Mouse (Mus musculus): ENCODE data around the gene Slc22a13.
A peak's percentile ranks its signal among the peaks of the same experiment; 100 is the strongest.

Gene Slc22a13

DNA sequence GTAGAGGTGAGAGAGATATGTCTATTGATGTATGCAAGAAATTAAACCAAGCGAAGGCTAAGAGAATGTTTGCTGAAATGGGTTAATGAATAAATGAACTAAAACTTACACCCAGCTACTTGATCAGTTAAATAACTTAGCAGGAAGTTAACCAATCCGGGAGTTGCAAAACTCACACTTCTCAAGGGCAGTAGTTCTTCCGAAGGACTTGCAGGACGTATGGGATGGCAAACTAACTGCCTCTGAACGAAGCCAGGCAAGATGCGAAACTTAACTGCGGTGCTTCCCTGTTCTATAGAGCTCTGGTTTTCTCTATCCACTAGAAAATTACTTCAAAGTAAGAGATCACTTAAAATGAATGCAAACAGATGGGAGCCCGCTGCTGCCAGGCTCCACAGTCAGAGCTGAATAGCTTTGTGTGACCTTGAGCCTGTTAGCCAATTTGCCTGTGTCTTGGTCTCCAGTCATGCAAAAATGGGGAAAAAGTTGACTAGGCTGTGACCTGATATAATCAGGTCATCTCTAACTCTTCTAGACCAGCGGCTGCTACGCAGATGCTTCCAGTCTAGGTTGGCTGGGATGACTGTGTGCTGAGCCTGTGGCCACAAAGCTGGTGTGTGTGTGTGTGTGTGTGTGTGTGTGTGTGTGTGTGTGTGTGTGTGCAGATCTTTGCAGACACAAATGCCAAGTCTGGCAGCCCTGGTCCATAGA, 9.6 kb downstream of the Slc22a13 start:
- no peak for DNase-seq

DNA sequence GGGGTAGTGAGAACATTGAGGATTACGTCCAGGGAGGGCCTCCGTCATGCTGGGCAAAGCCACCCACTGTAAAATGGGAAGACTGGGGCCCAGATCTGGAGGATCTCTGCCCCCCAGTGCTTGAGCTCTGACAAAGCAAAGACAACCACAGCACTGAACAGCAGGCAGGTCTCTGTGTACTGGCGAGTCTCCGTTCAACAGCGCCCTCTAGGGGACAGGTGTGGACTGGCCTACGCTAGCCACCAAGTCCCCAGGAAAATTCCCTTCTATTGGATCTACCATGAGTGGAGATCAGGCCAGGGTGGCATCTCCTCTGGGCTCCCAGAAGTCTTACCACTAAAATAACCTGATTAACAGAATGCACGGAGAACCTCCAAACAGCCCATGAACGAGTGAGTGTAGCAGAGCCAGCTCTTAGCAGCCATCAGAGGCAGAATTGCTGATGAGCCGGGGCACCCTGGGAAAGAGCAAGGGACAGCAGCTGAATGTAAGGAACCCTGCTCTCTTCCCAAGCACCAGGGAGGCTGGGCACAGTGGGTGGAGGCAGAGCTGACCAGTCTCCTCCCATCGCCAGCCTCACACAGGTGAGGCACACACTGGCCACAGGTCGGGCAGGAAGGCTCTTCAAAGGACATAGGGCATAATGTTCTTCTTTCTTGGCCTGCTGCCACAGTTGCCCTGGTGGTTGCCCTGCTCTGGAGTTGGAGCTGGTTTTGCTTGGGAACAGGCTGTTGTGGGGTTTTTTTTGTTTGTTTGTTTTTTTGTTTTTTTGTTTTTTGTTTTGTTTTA, 16.5 kb downstream of the Slc22a13 start:
- DNase-seq, result peak; percentile 3

DNA sequence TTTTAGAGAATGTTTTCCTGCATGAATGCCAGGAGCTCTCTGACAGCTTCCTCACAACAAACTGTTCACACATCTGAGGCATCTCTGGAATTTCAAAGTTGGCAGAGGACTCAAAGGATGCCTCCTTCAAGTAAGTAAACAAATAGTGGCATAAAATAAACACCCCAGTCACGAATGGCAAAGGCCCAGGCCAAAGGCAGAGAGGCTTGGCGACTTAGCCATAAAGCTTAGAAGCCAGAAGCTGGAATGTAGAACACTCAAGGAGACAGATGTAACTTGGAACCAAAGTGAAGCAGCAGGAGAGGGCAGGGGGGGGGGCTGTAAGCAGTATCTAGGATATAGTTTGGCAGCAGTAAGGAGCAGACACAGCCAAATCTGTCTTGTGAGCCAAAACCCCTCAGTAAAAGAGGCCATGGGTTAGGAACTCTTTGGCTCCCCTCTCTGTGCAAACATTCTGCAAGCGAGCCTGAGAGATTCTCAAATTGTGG, 27.6 kb downstream of the Slc22a13 start:
- DNase-seq, result peak; percentile 11

DNA sequence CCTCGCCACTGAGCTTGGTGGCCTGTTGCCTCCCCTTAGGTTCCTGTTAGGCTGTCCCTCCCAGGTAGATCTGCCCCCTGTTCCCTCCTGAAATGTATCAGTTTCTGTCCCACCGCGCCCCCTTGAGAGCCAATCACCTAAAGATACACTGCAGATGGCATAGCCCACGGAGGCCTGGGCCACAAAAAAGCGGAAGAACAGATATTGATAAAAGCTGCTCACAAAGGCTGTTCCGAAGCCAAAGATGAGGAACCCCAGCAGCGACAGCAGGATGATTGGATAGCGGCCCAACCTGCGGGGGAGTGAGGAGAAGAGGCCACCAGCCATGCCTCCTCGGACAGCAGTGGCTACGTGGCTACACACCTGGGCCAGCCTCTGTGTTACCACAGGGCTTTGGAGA, 29.6 kb downstream of the Slc22a13 start:
- DNase-seq, result no peak

DNA sequence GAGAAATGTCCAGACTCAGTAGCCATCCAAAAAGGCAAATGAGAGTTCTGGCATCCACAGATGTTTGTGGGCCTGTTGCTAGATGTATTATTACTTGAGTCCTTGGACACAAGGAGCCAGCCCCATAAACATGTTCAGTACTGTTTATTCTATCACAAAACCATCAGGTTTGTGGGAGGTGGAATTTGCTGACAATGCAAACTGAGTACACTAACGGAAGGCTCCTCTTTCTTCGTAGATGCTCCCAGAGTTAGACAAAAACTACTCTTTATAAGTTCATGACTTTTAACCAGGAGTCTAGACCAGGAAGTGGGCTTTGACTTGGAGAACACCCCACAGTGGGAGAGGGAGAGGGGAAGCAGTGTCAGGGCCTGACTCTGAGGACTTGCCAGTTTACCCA, 41.3 kb downstream of the Slc22a13 start:
- no peak for DNase-seq

DNA sequence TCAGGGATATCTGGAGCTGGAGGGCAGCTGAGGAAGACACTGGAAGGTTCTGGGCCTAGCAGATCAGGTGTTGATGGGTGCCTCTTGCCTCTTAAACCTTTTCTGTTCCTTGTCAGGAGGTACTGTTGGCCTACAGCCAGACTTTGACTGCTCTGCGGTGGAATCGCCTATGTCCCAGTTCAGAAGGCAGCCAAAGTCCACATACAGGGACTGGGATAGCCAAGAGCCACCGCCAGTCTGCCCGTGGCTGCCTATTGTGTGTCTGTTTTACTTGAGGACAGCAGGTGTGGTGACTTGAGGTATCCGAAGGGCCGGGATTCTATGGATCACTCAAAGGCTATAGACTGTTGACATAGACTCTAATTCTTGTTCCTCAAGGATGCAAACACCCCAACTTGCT, 43.4 kb downstream of the Slc22a13 start:
- DNase-seq, result no peak

DNA sequence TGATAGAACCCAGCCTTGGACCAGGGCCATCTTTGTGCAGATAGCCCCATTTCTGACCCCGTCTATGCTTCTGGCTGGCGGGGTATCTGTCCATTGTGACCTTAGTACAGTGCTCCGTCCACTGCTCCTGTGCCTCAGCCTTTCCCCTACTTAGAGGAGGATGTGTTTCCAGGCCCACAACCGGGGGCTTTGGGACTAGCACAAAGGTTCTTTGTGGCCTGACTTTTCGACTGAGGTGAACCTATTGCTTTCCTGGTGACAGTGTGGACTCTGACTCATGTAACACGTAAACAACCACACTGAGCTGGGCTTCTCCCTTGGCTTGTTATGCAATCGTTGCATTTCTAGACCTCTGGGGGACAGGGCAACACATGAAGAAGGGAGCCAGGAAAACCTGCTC, 44.2 kb downstream of the Slc22a13 start:
- DNase-seq, result no peak

DNA sequence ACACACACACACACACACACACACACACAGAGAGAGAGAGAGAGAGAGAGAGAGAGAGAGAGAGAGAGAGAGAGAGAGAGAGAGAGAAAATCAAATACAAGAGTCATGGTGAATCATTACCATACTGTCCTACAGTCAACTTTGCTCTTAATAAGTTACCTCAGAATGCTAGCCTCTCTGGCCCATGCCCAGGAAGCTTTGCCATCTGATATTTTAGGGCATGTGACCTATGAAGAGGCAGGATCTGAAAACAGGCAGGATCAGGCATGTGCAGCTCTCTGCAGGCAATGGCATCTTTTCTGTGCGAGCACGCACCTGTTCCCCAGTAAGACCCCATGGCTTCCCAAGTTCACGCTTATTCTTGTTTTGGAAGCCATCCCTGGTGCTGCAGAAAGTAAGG, 48.2 kb downstream of the Slc22a13 start:
- DNase-seq, result no peak

DNA sequence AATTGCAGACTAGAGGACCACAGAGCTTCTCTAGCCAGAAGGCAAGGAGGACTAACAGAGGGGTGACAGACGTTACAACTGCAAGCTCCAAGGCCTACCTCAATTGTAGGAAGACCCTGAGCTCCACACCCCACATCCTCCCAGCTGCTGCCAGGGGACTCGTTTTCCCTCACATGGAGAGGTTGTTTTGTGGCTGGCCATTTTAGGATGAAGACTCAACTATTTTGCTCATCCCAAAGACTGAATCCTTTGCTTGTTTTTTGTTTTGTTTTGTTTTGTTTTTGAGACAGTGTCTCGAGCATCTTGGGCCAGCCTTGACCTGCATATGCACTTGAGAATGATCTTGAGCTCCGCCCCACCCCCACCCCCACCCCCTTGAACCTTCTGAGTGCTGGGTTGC, 50.0 kb downstream of the Slc22a13 start, which contains the start of gene Gm47289:
Gm47289 (plus strand) TSS at position 301 of the 400 bp plus-strand sequence.
- no peak for DNase-seq

DNA sequence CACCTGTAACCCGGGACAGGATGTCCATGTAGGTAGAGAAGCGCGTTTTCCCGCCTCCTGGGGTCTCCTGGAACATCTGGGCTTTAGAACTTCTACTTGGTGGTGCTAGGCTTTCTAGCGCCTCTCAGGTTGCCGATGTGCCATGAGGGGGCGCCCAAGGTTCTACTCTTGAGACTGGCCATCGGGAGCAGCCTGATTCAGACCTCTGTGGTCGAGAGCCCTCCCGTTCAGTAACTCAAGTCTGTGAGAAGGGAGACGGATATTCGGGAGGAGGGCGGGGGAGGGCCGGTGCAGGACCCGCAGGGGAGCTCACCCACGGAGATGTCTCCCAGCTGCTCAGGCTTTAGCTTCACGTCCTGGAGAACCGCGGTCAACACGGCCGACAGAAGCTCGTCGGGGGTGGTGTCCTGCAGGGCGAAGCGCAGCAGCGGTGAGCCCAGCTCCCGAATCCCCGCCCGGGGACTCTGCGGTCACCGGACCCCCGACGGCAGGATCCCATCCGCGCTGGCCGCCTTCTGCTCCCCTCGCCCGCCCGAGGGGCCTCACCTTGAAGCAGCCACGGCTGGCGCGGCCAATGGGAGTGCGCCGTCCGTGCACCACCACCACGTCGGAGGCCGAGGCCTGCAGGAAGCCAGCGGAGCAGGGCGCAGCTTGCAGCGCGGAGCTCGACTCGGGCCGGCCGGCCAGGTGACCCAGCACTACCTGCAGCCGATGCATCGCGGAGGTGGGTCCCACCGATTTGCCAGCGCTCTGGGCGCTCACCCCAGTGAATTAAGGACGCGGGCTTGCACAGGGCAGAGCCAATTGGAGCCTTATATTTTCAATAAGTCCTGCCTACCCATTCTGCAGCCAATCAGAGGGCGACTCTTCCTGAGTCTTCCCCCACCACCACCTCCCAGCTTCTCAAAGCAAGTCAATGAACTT, 52.4 kb downstream of the Slc22a13 start, which contains the start of gene Acaa1b:
Acaa1b (minus strand) TSS at position 816 of the 924 bp plus-strand sequence.
- DNase-seq, result peak; percentile 19

DNA sequence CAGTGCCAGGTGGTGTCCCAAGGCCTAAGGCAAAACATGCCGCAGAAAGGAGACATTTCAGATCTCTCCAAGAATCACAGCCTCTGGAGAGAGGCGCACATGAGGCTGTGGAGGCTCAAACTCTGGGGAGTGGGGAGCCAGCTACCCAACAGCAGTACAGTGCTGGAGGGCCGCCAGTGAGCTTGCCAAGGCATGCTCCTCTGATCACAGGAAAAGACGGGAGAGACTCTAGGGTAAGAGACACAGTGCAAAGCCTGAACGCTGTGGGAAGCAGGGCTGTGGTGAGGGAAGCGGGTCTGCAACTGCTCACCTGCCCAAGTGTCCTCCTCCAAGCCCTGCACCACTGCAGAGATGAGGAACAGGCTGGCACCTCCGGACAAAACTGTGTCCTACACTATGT, 53.1 kb downstream of the Slc22a13 start:
- DNase-seq, result no peak

DNA sequence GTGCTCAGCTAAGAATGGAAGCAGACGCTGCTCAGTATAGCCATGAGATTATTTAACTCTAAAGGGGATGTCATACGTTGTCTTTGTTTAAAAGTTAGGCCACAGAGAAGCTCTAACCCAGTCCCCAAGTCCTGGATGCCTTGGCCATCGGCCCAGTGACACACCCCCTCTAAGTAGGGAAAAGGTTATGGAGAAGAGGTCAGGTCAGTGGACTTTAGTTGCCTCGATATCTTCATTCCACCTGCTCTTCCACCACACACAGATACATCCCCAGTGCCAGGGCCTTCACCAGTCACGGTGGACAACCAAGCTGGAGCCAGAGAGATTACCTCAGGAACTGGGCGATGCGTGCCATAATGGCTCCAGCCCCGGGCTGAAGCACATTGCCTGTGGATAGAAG, 53.5 kb downstream of the Slc22a13 start:
- no peak for DNase-seq

DNA sequence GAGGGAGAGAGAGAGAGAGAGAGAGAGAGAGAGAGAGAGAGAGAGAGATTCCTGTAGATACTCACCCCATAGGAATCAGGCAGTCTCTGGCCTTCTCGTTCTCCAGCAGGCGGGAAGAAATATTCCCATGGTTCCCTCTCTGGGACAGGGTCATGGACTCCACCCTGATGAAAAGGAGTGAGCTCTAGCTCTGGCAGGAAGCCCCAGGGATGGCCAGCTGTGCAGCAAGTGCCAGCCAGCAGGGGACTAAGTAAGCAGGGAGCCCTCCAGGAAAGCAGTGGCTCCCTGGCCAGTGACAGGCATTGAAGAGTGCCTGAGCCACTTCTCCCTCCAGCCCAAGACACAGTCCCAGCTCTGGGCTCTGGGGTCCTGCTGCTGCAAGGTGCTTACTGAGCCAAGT, 57.1 kb downstream of the Slc22a13 start:
- no peak for DNase-seq

DNA sequence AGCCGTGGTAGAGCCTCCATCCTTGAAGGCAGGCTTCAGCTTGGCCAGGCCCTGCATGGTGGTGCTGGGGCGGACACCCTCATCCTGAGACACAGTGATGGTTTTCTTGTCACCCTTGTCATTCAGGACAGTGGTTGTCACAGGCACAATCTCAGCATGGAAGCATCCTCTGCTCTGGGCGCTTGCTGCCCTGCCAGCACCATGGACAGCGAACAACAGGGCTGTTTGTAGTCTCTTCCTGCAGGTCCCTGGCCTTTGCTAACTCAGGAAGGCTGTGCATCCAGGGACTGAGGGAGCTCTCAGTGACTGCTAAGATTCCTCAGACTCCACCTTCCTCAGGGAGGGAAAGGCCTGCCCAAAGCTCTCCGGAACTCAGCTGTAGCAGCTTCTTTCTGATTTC, 59.3 kb downstream of the Slc22a13 start:
- no peak for DNase-seq

DNA sequence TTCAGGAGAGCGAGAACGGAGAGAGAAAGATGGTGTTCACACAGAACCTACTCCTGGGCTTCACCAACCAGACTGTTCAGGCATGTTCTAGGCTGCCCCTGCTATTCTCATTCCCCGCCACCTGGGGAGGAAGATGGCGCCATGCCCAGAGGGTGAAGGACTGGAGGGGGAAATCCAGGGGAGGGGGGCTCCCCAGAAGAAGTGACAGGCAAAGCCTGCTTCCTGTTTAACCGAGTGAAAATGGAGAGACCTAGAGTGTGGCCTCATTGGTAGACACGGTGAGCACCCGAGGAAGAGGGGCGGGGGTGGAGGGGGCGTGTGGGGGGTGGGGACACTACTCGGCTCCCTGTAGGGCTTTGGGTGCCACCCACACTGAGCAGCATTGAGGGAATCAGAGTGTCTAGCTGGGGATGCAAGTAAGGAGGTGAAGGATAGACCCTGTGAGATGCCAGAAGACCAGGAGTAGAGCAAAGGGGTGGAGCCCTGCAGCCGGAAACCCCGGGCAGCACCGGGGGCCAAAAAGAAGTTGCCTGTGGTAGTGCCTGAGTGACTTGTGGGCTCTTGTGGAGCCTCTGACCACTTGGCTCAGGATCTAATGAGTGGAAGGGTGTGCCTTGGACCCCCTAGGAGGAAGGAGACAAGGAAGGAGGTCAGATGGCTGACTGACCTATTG, 62.7 kb downstream of the Slc22a13 start:
- no peak for DNase-seq

DNA sequence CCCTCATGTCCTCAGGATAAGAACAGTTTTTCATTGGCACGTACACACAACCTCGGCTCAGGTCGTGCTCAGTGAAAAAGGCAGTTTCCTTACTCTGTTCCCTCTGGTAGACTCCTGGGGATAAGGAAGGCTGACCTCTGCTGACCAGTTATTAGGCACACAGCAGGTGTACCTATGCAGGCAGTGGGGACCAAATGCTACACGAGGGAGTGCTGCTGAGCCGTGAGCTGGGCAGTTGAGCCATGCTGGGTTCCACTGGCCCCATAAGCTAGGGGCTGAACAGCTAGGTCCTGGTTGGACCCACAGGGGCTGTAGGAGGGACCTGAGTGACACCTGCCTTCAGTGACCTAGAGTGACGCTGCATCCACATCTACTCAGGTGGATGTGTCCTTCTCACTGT, 63.3 kb downstream of the Slc22a13 start:
- DNase-seq, result no peak

DNA sequence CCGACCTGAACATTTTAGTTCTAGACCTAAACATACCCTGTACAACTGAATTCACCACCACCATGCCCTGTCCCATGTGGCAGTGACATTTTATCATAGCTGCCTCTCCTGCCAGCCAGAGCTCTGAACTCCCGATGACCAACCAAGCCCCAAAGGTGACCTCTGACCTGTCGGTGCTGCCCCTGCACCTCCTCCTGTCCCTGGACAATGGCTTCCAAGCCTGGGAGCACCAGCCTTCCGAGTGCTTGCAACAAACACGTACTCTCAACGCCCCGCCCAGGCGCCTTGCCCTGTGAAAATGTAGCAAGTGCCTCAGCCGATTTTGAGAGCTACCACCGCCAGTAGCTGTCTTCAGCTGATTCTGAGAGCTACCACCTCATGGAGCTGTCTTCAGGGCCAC, 63.8 kb downstream of the Slc22a13 start:
- DNase-seq, result no peak

DNA sequence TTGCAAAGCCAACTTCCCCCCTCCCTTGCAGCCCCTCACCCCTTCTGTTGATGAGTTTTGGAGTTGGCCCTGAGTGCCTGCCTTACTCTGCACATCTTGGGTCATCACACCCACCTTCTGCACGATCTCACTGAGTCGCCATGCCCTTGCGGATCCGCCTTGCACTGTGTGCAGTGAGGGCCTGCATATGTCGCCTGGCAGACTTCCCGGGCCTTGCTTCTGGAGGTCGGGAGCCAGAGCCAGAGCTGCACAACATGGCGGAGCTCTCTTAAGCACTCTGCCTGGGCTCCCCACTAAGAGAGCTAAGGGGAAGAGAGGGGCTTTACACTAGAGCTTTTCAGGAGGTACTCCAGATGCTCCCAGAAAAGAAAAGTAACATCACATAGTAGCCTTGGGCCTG, 64.2 kb downstream of the Slc22a13 start:
- peak; percentile 29 for DNase-seq

DNA sequence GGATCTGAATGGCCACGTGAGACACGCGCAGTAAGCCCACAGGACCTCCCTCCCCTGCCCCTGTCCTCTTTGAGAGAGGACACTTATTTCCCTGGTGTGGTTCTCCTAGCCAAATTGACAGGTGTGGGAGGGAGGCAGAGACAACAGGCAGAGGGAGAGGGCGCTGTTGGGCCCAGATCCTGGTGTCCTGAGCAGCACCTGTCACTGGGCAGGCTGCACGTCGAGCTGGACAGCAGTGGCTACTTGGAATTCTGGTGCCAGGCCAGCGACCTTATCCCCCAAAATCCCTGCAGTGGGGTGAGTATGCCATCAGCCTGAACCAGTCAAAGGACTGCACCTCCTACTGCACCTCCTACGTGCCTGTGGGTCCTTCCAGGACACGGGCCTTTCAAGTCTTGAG, 65.5 kb downstream of the Slc22a13 start:
- no peak for DNase-seq
